Mouse (Mus musculus) embryonic stem cell, embryonic (primary cell): ENCODE data around the gene Ifngr2.

Experiments
- CTCF ChIA-PET, 4 experiments: fragments of 300-600 bp in 2 of 4; fragments of 350-600 bp in 2 of 4; sonication (Branson Sonifier 250); formaldehyde crosslinking; loops; one replicate each; lab custom pipeline; 2022; ENCODE audit warnings: inconsistent platforms in 2 of 4; lab: Charles Lee
- POLR2A ChIA-PET, 4 experiments: fragments of 300-600 bp in 2 of 4; fragments of 350-600 bp in 2 of 4; sonication (Branson Sonifier 250); formaldehyde crosslinking; loops; one replicate each; lab custom pipeline; 2022; ENCODE audit warnings: antibody characterized with exemption in 4 of 4, inconsistent platforms in 1 of 4; lab: Charles Lee

Ifngr2 gene

GRCm38 (mm10) chr16:91575151-91575550, 28.3 kb downstream of the Ifngr2 start:
- POLR2A ChIA-PET: interaction anchor here (0.6 to 2.9 kb wide), 7 partner anchors 10 to 178 kb away, joined by 3 to 7 read pairs (median 3); partner anchors contain the start of genes Ifnar1 (in 1 of the 4) and Son (in 1 of the 4)
- CTCF ChIA-PET: interaction anchor here in 1 of 4 experiments (1.2 kb wide), 1 partner anchor 63 kb away, joined by 3 read pairs; no protein-coding TSS in a partner anchor

GRCm38 (mm10) chr16:91578980-91579720, 32.3 kb downstream of the Ifngr2 start:
- ChIA-PET CTCF (interaction anchor here in 2 of 4 experiments (0.5 to 0.7 kb wide), 2 partner anchors 67 to 172 kb away, joined by 3 to 4 read pairs; no protein-coding TSS in a partner anchor), POLR2A (interaction anchor here in 3 of 4 experiments (0.5 to 2.4 kb wide), 4 partner anchors 9 to 68 kb away, joined by 3 to 6 read pairs (median 4); partner anchors contain the start of gene Son (in 2 of the 3))

GRCm38 (mm10) chr16:91582307-91582706, 35.4 kb downstream of the Ifngr2 start:
- CTCF ChIA-PET: interaction anchor here (0.5 to 2.6 kb wide), 37 partner anchors 9 to 585 kb away, joined by 3 to 18 read pairs (median 3); partner anchors contain the start of genes Ifnar1 (in 1 of the 4) and Tmem50b (in 1 of the 4)
- POLR2A ChIA-PET: interaction anchor here in 2 of 4 experiments (0.6 to 1.5 kb wide), 10 partner anchors 9 to 70 kb away, joined by 3 to 12 read pairs (median 4); no protein-coding TSS in a partner anchor

- ChIA-PET POLR2A (interaction anchor here in 3 of 4 experiments (0.6 to 1.5 kb wide), 5 partner anchors 13 to 121 kb away, joined by 3 read pairs; partner anchors contain the start of gene Son (in 1 of the 3)), CTCF (no interaction called here)
These were observed 38.7 kb downstream of the Ifngr2 start for GRCm38 (mm10) chr16:91585617-91586016.

GRCm38 (mm10) chr16:91586244-91586643, 39.4 kb downstream of the Ifngr2 start:
- CTCF ChIA-PET: no interaction called here
- POLR2A ChIA-PET: interaction anchor here in 3 of 4 experiments (0.6 to 1.5 kb wide), 4 partner anchors 12 to 121 kb away, joined by 3 read pairs; no protein-coding TSS in a partner anchor

- CTCF ChIA-PET: interaction anchor here in 1 of 4 experiments (0.6 to 0.7 kb wide), 2 partner anchors 24 to 430 kb away, joined by 3 to 4 read pairs; no protein-coding TSS in a partner anchor
- POLR2A ChIA-PET: interaction anchor here in 3 of 4 experiments (0.6 to 1.6 kb wide), 11 partner anchors 10 to 254 kb away, joined by 3 to 12 read pairs (median 3); partner anchors contain the start of gene Tmem50b (in 1 of the 3)
These were observed 41.0 kb downstream of the Ifngr2 start for GRCm38 (mm10) chr16:91587730-91588453.

GRCm38 (mm10) chr16:91588703-91589102, 41.8 kb downstream of the Ifngr2 start:
- ChIA-PET POLR2A (interaction anchor here (0.6 to 1.6 kb wide), 15 partner anchors 9 to 337 kb away, joined by 3 to 12 read pairs (median 4); partner anchors contain the start of gene Tmem50b (in 1 of the 4)), CTCF (interaction anchor here in 3 of 4 experiments (0.6 to 0.7 kb wide), 4 partner anchors 23 to 235 kb away, joined by 4 to 8 read pairs (median 4); no protein-coding TSS in a partner anchor)

GRCm38 (mm10) chr16:91592162-91592561, 45.3 kb downstream of the Ifngr2 start:
- CTCF ChIA-PET: no interaction called here
- POLR2A ChIA-PET: interaction anchor here in 2 of 4 experiments (1.3 to 1.7 kb wide), 7 partner anchors 10 to 107 kb away, joined by 3 to 12 read pairs (median 4); partner anchors contain the start of gene Ifnar1 (in 1 of the 2)

GRCm38 (mm10) chr16:91593262-91593661, 46.4 kb downstream of the Ifngr2 start:
- ChIA-PET POLR2A (interaction anchor here in 2 of 4 experiments (0.5 to 0.7 kb wide), 6 partner anchors 17 to 564 kb away, joined by 3 to 4 read pairs (median 3); partner anchors contain the start of gene Ifnar1 (in 1 of the 2)), CTCF (interaction anchor here in 3 of 4 experiments (0.6 to 1.5 kb wide), 7 partner anchors 11 to 615 kb away, joined by 3 to 8 read pairs (median 4); no protein-coding TSS in a partner anchor)

GRCm38 (mm10) chr16:91595076-91595475, 48.2 kb downstream of the Ifngr2 start:
- POLR2A ChIA-PET: interaction anchor here in 1 of 4 experiments (1.1 to 1.4 kb wide), 3 partner anchors 10 to 98 kb away, joined by 3 to 4 read pairs (median 3); partner anchors contain the start of genes Gart and Son
- CTCF ChIA-PET: interaction anchor here in 1 of 4 experiments (0.5 kb wide), 1 partner anchor 13 kb away, joined by 3 read pairs; no protein-coding TSS in a partner anchor

- ChIA-PET CTCF (no interaction called here), POLR2A (interaction anchor here in 2 of 4 experiments (1.0 to 1.4 kb wide), 3 partner anchors 8 to 52 kb away, joined by 3 to 4 read pairs (median 3); partner anchors contain the start of gene Son (in 1 of the 2))
These were observed 49.5 kb downstream of the Ifngr2 start for GRCm38 (mm10) chr16:91596397-91596778.

GRCm38 (mm10) chr16:91596779-91597671, 50.2 kb downstream of the Ifngr2 start:
- ChIA-PET CTCF (interaction anchor here in 1 of 4 experiments (1.0 kb wide), 1 partner anchor 15 kb away, joined by 4 read pairs; no protein-coding TSS in a partner anchor), POLR2A (interaction anchor here in 3 of 4 experiments (0.9 to 1.6 kb wide), 15 partner anchors 14 to 112 kb away, joined by 3 to 16 read pairs (median 4); partner anchors contain the start of genes Son (in 2 of the 3), Gart (in 1 of the 3) and Ifnar1 (in 1 of the 3))

GRCm38 (mm10) chr16:91597672-91598010, 50.8 kb downstream of the Ifngr2 start, which contains the start of gene Tmem50b:
Tmem50b (minus strand) TSS chr16:91597800.
- POLR2A ChIA-PET: interaction anchor here in 3 of 4 experiments (0.6 to 1.6 kb wide), 24 partner anchors 8 to 662 kb away, joined by 3 to 16 read pairs (median 4); partner anchors contain the start of genes Gart (in 2 of the 3), Ifnar1 (in 2 of the 3), Son (in 2 of the 3) and Cfap298 (in 1 of the 3)
- CTCF ChIA-PET: interaction anchor here in 2 of 4 experiments (0.6 to 1.0 kb wide), 4 partner anchors 8 to 97 kb away, joined by 3 to 4 read pairs (median 3); no protein-coding TSS in a partner anchor

- ChIA-PET CTCF (no interaction called here), POLR2A (interaction anchor here in 1 of 4 experiments (1.6 kb wide), 1 partner anchor 48 kb away, joined by 13 read pairs; the partner anchor contains the start of genes Gart and Son)
These were observed 52.4 kb downstream of the Ifngr2 start for GRCm38 (mm10) chr16:91599242-91599641.

GRCm38 (mm10) chr16:91601081-91601480, 54.2 kb downstream of the Ifngr2 start:
- POLR2A ChIA-PET: interaction anchor here in 1 of 4 experiments (0.5 to 1.0 kb wide), 2 partner anchors 44 to 46 kb away, joined by 3 to 4 read pairs; partner anchors contain the start of gene Son
- CTCF ChIA-PET: interaction anchor here in 2 of 4 experiments (0.5 to 0.6 kb wide), 2 partner anchors 18 to 169 kb away, joined by 3 read pairs; partner anchors contain the start of gene Dnajc28 (in 1 of the 2)

- POLR2A ChIA-PET: interaction anchor here in 1 of 4 experiments (0.5 kb wide), 1 partner anchor 43 kb away, joined by 4 read pairs; no protein-coding TSS in a partner anchor
- CTCF ChIA-PET: no interaction called here
These were observed 54.8 kb downstream of the Ifngr2 start for GRCm38 (mm10) chr16:91601693-91602092.
